In the genomic region with DNA sequence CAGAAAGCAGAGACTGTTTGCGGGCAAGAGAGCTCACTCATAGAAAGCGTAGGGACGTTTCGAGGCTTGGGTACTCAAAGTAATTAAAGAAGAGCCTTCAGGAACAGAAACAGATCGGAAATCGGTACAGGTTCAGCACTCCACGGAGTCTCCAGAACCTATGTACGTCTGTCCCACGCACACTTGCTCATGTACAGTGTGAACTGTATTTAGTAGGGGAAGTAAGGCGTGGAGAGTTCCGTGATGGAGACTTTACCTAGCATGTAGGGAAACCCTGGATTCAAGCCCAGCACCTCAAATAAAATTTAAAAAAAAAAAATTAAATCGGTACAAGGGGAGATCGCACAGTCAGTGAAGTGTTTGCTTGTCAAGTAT, we compare ENCODE assay signal across 8 mouse cellular contexts. TPM values are rescaled to one million over a fixed set of nuclear protein-coding genes. Genes with fewer than 3 reads are reported as not detected.
DNase-seq lines count a peak whose midpoint lies in the region; ATAC-seq and TF ChIP-seq lines count a peak whose summit lies in the region.

No protein-coding gene starts in this region.

- no peaks in the 10 kb centered on the region for H3K9me3 ChIP-seq in heart, embryonic 13.5 days
- no peaks in the 10 kb centered on the region for H3K9me3 ChIP-seq in G1E (replicated peaks)

- ATAC-seq in heart, embryonic 13.5 days (ENCODE audit: extremely low read depth, insufficient number of reproducible peaks, low FRiP score, low TSS enrichment), result no peak
- no peak for ATAC-seq in G1E (ENCODE audit: extremely low read depth, insufficient number of reproducible peaks, low FRiP score, poor library complexity, severe bottlenecking)
- peak; percentile 61 for ATAC-seq in granulocyte monocyte progenitor cell, adult 5-6 weeks (replicated peaks; ENCODE audit: poor library complexity, severe bottlenecking)
- peak; percentile 41 for ATAC-seq in megakaryocyte progenitor cell, adult 5-6 weeks (replicated peaks; ENCODE audit: poor library complexity)

- peak overlapping the region; percentile 67 for H3K27ac ChIP-seq in heart, embryonic 13.5 days (replicated peaks)

- H3K4me3 ChIP-seq in heart, embryonic 13.5 days, result peak overlapping the region; percentile 63
- peak overlapping the region; percentile 64 for H3K4me3 ChIP-seq in G1E (ENCODE audit: low read depth, low read length)

- H3K4me1 ChIP-seq in heart, embryonic 13.5 days, result peaks cover 9% of the 10 kb centered on the region
- H3K4me1 ChIP-seq in G1E (ENCODE audit: insufficient read depth, low read depth, low read length), result peaks cover 12% of the 10 kb centered on the region

- no peaks in the 10 kb centered on the region for H3K36me3 ChIP-seq in heart, embryonic 13.5 days
- H3K36me3 ChIP-seq in G1E (replicated peaks), result no peaks in the 10 kb centered on the region

- H3K4me2 ChIP-seq in heart, embryonic 13.5 days, result peak overlapping the region; percentile 79

- TF ChIP-seq CTCF in G1E (IDR thresholded peaks at IDR 0.05; ENCODE audit: low read depth, low read length), result no peak

- H3K9ac ChIP-seq in heart, embryonic 13.5 days, result peak overlapping the region; percentile 79

- 12% methylated on average over 13 of the region's 13 CpGs for WGBS in heart, embryonic 13.5 days

- no peak for DNase-seq in heart, adult 9 months (ENCODE audit: low spot score in 2 of 2)
- DNase-seq in G1E (ENCODE audit: low spot score) (no peak), MN1 (ENCODE audit: low spot score) (no peak)
- DNase-seq in thymus, postnatal 0 days (ENCODE audit: low spot score), result no peak
- DNase-seq in urinary bladder, postnatal 25 days (ENCODE audit: low spot score), result no peak

- no peaks in the 10 kb centered on the region for H3K27me3 ChIP-seq in heart, embryonic 13.5 days (replicated peaks)
- H3K27me3 ChIP-seq in G1E (ENCODE audit: insufficient read depth, low read length), result no peaks in the 10 kb centered on the region

RNA-seq across cellular contexts. Expression of a gene that starts 6.4 kb away (rescaled TPM):
- 9.2 and 9.3 TPM in 2 replicates for polyA plus RNA-seq in heart, embryonic 13.5 days (2015; fragmentation: Nextera tagmentation; extraction: Ambion mirVana)
- total RNA-seq in G1E (2014; fragmentation: Nextera tagmentation) (not detected in 2 replicates), G1E (2017) (not detected in 2 replicates)
- polyA plus RNA-seq in G1E (2012), result 0.12 and 0.14 TPM in 2 replicates
- total RNA-seq in granulocyte monocyte progenitor cell, adult 5-6 weeks (2014; fragmentation: Nextera tagmentation), result 1.7 and 2.2 TPM in 2 replicates
- 0.46 and 0.56 TPM in 2 replicates for total RNA-seq in granulocyte monocyte progenitor cell, adult 5-6 weeks (2017)
- total RNA-seq in megakaryocyte progenitor cell, adult 5-6 weeks (2015), result 0.37 TPM in 1 of 2 replicates, not detected in the other
- 0.92 and 1.3 TPM in 2 replicates for total RNA-seq in megakaryocyte progenitor cell, adult 5-6 weeks (2017)
- polyA plus RNA-seq in thymus, postnatal 0 days (2015; fragmentation: Nextera tagmentation; extraction: Ambion mirVana), result 1.5 and 1.7 TPM in 2 replicates

RNA-seq across cellular contexts. Expression of a gene that starts 7.7 kb away (rescaled TPM):
- not detected in 2 replicates for polyA plus RNA-seq in heart, embryonic 13.5 days (2015; fragmentation: Nextera tagmentation; extraction: Ambion mirVana)
- total RNA-seq in G1E (2014; fragmentation: Nextera tagmentation), result 0.29 and 0.45 TPM in 2 replicates
- 0.12 and 0.44 TPM in 2 replicates for total RNA-seq in G1E (2017)
- polyA plus RNA-seq in G1E (2012), result 0.09 and 0.10 TPM in 2 replicates
- not detected in 2 replicates for total RNA-seq in granulocyte monocyte progenitor cell, adult 5-6 weeks (2014; fragmentation: Nextera tagmentation)
- not detected in 2 replicates for total RNA-seq in granulocyte monocyte progenitor cell, adult 5-6 weeks (2017)
- total RNA-seq in megakaryocyte progenitor cell, adult 5-6 weeks (2015), result not detected in 2 replicates
- total RNA-seq in megakaryocyte progenitor cell, adult 5-6 weeks (2017), result not detected in 2 replicates
- 0.05 and 0.08 TPM in 2 replicates for polyA plus RNA-seq in thymus, postnatal 0 days (2015; fragmentation: Nextera tagmentation; extraction: Ambion mirVana)

RNA-seq across cellular contexts. Expression of a gene that starts 28.9 kb away (rescaled TPM):
- 12.7 and 13.3 TPM in 2 replicates for polyA plus RNA-seq in heart, embryonic 13.5 days (2015; fragmentation: Nextera tagmentation; extraction: Ambion mirVana)
- total RNA-seq in G1E (2014; fragmentation: Nextera tagmentation), result 1.4 and 4.4 TPM in 2 replicates
- total RNA-seq in G1E (2017), result 4.2 and 5.3 TPM in 2 replicates
- 7.3 and 9.2 TPM in 2 replicates for polyA plus RNA-seq in G1E (2012)
- total RNA-seq in granulocyte monocyte progenitor cell, adult 5-6 weeks (2014; fragmentation: Nextera tagmentation), result 4.9 and 6.9 TPM in 2 replicates
- total RNA-seq in granulocyte monocyte progenitor cell, adult 5-6 weeks (2017), result 9.7 and 10.7 TPM in 2 replicates
- 3.6 and 5.3 TPM in 2 replicates for total RNA-seq in megakaryocyte progenitor cell, adult 5-6 weeks (2015)
- 6.5 and 9.2 TPM in 2 replicates for total RNA-seq in megakaryocyte progenitor cell, adult 5-6 weeks (2017)
- polyA plus RNA-seq in thymus, postnatal 0 days (2015; fragmentation: Nextera tagmentation; extraction: Ambion mirVana), result 14.6 and 14.9 TPM in 2 replicates

RNA-seq across cellular contexts. Expression of a gene that starts 52.2 kb away (rescaled TPM):
- 0.32 and 0.62 TPM in 2 replicates for polyA plus RNA-seq in heart, embryonic 13.5 days (2015; fragmentation: Nextera tagmentation; extraction: Ambion mirVana)
- total RNA-seq in G1E (2014; fragmentation: Nextera tagmentation) (not detected in 2 replicates), G1E (2017) (0.06 and 0.11 TPM in 2 replicates)
- polyA plus RNA-seq in G1E (2012), result not detected in 2 replicates
- total RNA-seq in granulocyte monocyte progenitor cell, adult 5-6 weeks (2014; fragmentation: Nextera tagmentation), result not detected in 2 replicates
- total RNA-seq in granulocyte monocyte progenitor cell, adult 5-6 weeks (2017), result 0.47 and 0.57 TPM in 2 replicates
- total RNA-seq in megakaryocyte progenitor cell, adult 5-6 weeks (2015), result 1.3 and 1.4 TPM in 2 replicates
- 0.42 and 1.4 TPM in 2 replicates for total RNA-seq in megakaryocyte progenitor cell, adult 5-6 weeks (2017)
- 0.59 and 1.1 TPM in 2 replicates for polyA plus RNA-seq in thymus, postnatal 0 days (2015; fragmentation: Nextera tagmentation; extraction: Ambion mirVana)

Comparison
In these comparisons a context has a peak if more than half of its experiments do, and no peak if none do; other contexts are left out.
1. ATAC-seq: peak in granulocyte monocyte progenitor cell, adult 5-6 weeks (single experiment) and megakaryocyte progenitor cell, adult 5-6 weeks (single experiment); none in heart, embryonic 13.5 days (single experiment) and G1E (single experiment).